Mouse (Mus musculus): ENCODE measurements around the gene Pde4dip.

The Pde4dip gene

GRCm38 (mm10) chr3:97888168-97888901, at the start of gene Pde4dip:
Gene Pde4dip, minus strand, starts transcription at chr3:97888707.
- no peak for DNase-seq

GRCm38 (mm10) chr3:97937945-97938266, 49.4 kb upstream of the Pde4dip start:
- DNase-seq, result no peak

GRCm38 (mm10) chr3:97937068-97937944, 48.8 kb upstream of the Pde4dip start:
- no peak for DNase-seq

GRCm38 (mm10) chr3:97934331-97935300, 46.1 kb upstream of the Pde4dip start:
- DNase-seq, result no peak

GRCm38 (mm10) chr3:97933811-97934210, 45.3 kb upstream of the Pde4dip start:
- no peak for DNase-seq

- peak; percentile 54 to 57 for DNase-seq
These were observed 44.7 kb upstream of the Pde4dip start for GRCm38 (mm10) chr3:97933251-97933650.

GRCm38 (mm10) chr3:97932771-97933170, 44.3 kb upstream of the Pde4dip start:
- no peak for DNase-seq

GRCm38 (mm10) chr3:97932131-97932530, 43.6 kb upstream of the Pde4dip start:
- DNase-seq, result peak; percentile 60 to 76

GRCm38 (mm10) chr3:97931310-97931885, 42.9 kb upstream of the Pde4dip start:
- peak in 1 of 2 experiments; percentile 20 for DNase-seq

GRCm38 (mm10) chr3:97930787-97931158, 42.3 kb upstream of the Pde4dip start:
- no peak for DNase-seq

GRCm38 (mm10) chr3:97930141-97930786, 41.8 kb upstream of the Pde4dip start:
- DNase-seq, result no peak

- peak; percentile 43 to 80 for DNase-seq
These were observed 40.7 kb upstream of the Pde4dip start for GRCm38 (mm10) chr3:97928968-97929858.

GRCm38 (mm10) chr3:97927322-97927721, 38.8 kb upstream of the Pde4dip start:
- no peak for DNase-seq

GRCm38 (mm10) chr3:97925246-97925645, 36.7 kb upstream of the Pde4dip start:
- DNase-seq, result no peak

GRCm38 (mm10) chr3:97918885-97919550, 30.5 kb upstream of the Pde4dip start:
- DNase-seq, result no peak

GRCm38 (mm10) chr3:97915081-97915480, 26.6 kb upstream of the Pde4dip start:
- no peak for DNase-seq

GRCm38 (mm10) chr3:97911093-97911492, 22.6 kb upstream of the Pde4dip start:
- DNase-seq, result no peak

- DNase-seq, result no peak
These were observed 21.2 kb upstream of the Pde4dip start for GRCm38 (mm10) chr3:97909737-97910136.

- no peak for DNase-seq
These were observed 13.1 kb upstream of the Pde4dip start for GRCm38 (mm10) chr3:97901586-97901985.

All from spleen, adult 18-20 months (tissue).